Mouse (Mus musculus) testis, adult 2 months (tissue): Measurements from ENCODE around the gene Ubr4.
"Not testable (repeated sequence)": the region's sequence is repeated elsewhere in the genome, so short reads cannot be mapped to it uniquely, and the experiment has no call there.

ENCODE experiments used
- CTCF ChIP-seq: fragments of 200-500 bp; IDR thresholded peaks from 2 replicates; pipeline ENCODE4 v1.5.1; 2012; ENCODE audit warnings: low read depth, mild to moderate bottlenecking, inconsistent platforms, low read length, moderate library complexity; ENCODE audit not compliant: control insufficient read depth, insufficient read depth, insufficient replicate concordance
- POLR2A ChIP-seq: fragments of 200-500 bp; IDR thresholded peaks from 2 replicates; pipeline ENCODE4 v1.6.1; 2012; ENCODE audit warnings: low read depth, mild to moderate bottlenecking, inconsistent platforms, low read length, moderate library complexity; ENCODE audit not compliant: control insufficient read depth

DNA sequence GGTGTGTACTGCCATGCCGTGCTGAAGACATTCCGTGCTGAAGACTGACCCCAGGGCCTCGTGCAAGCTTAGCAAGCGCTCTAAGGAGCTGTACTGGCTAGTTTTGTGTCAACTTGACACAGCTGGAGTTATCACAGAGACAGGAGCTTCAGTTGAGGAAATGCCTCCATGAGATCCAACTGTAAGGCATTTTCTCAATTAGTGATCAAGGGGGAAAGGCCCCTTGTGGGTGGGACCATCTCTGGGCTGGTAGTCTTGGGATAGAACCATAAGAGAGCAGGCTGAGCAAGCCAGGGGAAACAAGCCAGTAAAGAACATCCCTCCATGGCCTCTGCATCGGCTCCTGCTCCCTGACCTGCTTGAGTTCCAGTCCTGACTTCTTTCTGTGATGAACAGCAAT, 177.8 kb downstream of the Ubr4 start, which contains the start of gene Iffo2:
- not testable (repeated sequence) for TF ChIP-seq POLR2A, CTCF
